Mouse (Mus musculus) cerebellum, postnatal 36 days (tissue): Measurements from ENCODE around the gene Sik3.
"Not testable (repeated sequence)": the region's sequence is repeated elsewhere in the genome, so short reads cannot be mapped to it uniquely, and the experiment has no call there.

Experiments
- DNase-seq, 2 experiments: peaks; one replicate each; pipeline ENCODE4 v3.0.0; 2021 to 2022; ENCODE audit warnings: mixed read lengths in 2 of 2

Sik3 gene

GRCm38 (mm10) chr9:46155818-46156217, 143.2 kb downstream of the Sik3 start:
- DNase-seq, result not testable (repeated sequence)

- no peak for DNase-seq
Observed at GRCm38 (mm10) chr9:46156711-46157110, 144.1 kb downstream of the Sik3 start.

GRCm38 (mm10) chr9:46158273-46158813, 145.7 kb downstream of the Sik3 start:
- peak in 1 of 2 experiments; percentile 40 for DNase-seq

GRCm38 (mm10) chr9:46163430-46163829, 150.8 kb downstream of the Sik3 start:
- DNase-seq, result no peak

- DNase-seq, result no peak
Observed at GRCm38 (mm10) chr9:46168802-46169201, 156.2 kb downstream of the Sik3 start.

- DNase-seq, result no peak
Observed at GRCm38 (mm10) chr9:46172251-46172650, 159.6 kb downstream of the Sik3 start.

- DNase-seq, result no peak
Observed at GRCm38 (mm10) chr9:46172953-46173352, 160.3 kb downstream of the Sik3 start.

GRCm38 (mm10) chr9:46173919-46174318, 161.3 kb downstream of the Sik3 start:
- no peak for DNase-seq

- no peak for DNase-seq
Observed at GRCm38 (mm10) chr9:46174770-46175294, 162.2 kb downstream of the Sik3 start.

- no peak for DNase-seq
Observed at GRCm38 (mm10) chr9:46175300-46175699, 162.7 kb downstream of the Sik3 start.

GRCm38 (mm10) chr9:46175938-46176375, 163.3 kb downstream of the Sik3 start:
- DNase-seq, result no peak

- DNase-seq, result no peak
Observed at GRCm38 (mm10) chr9:46176613-46177012, 164.0 kb downstream of the Sik3 start.

- DNase-seq, result peak; percentile 33 to 43
Observed at GRCm38 (mm10) chr9:46178595-46178994, 166.0 kb downstream of the Sik3 start.

- DNase-seq, result peak; percentile 51 to 66
Observed at GRCm38 (mm10) chr9:46181297-46181696, 168.7 kb downstream of the Sik3 start.

GRCm38 (mm10) chr9:46184542-46184941, 171.9 kb downstream of the Sik3 start:
- DNase-seq, result no peak

GRCm38 (mm10) chr9:46185191-46185590, 172.6 kb downstream of the Sik3 start:
- DNase-seq, result peak in 1 of 2 experiments; percentile 59

GRCm38 (mm10) chr9:46186387-46186786, 173.8 kb downstream of the Sik3 start:
- DNase-seq, result no peak

- no peak for DNase-seq
Observed at GRCm38 (mm10) chr9:46188370-46188769, 175.8 kb downstream of the Sik3 start.

- DNase-seq, result peak in 1 of 2 experiments; percentile 30
Observed at GRCm38 (mm10) chr9:46188956-46189355, 176.3 kb downstream of the Sik3 start.

GRCm38 (mm10) chr9:46189381-46189780, 176.8 kb downstream of the Sik3 start:
- no peak for DNase-seq

- DNase-seq, result no peak
Observed at GRCm38 (mm10) chr9:46191234-46191633, 178.6 kb downstream of the Sik3 start.

- no peak for DNase-seq
Observed at GRCm38 (mm10) chr9:46191644-46192043, 179.0 kb downstream of the Sik3 start.

GRCm38 (mm10) chr9:46192642-46193041, 180.0 kb downstream of the Sik3 start:
- no peak for DNase-seq

GRCm38 (mm10) chr9:46194809-46195208, 182.2 kb downstream of the Sik3 start:
- no peak for DNase-seq

- no peak for DNase-seq
Observed at GRCm38 (mm10) chr9:46196699-46197169, 184.1 kb downstream of the Sik3 start.
